ENCODE assay signal across 10 mouse cellular contexts in genomic region chr11:69656065-69656455, GRCm38 (mm10). TPM values are rescaled to one million over a fixed set of nuclear protein-coding genes. Genes with fewer than 3 reads are reported as not detected.
DNase-seq lines count a peak whose midpoint lies in the region; ATAC-seq and TF ChIP-seq lines count a peak whose summit lies in the region.
"Had no signal": no experiment of that assay in that cellular context is flagged by ENCODE, and none has a peak within 500 bp of the region (broad histone marks: within the 10 kb centered on the region; RNA-seq: fewer than 3 reads in every experiment).

No protein-coding gene starts in this region.

- H3K4me1 ChIP-seq in heart, postnatal 0 days (ENCODE audit: control insufficient read depth, insufficient read depth), result no peaks in the 10 kb centered on the region
- peaks cover 32% of the 10 kb centered on the region for H3K4me1 ChIP-seq in heart, embryonic 12.5 days (replicated peaks)
- peaks cover 28% of the 10 kb centered on the region for H3K4me1 ChIP-seq in neural tube, embryonic 13.5 days (replicated peaks)
- peaks cover 24% of the 10 kb centered on the region for H3K4me1 ChIP-seq in limb, embryonic 13.5 days

- H3K36me3 ChIP-seq in heart, postnatal 0 days (replicated peaks; ENCODE audit: control insufficient read depth, insufficient read depth, low read length), result peaks cover 60% of the 10 kb centered on the region
- H3K36me3 ChIP-seq in heart, embryonic 12.5 days, result peaks cover 61% of the 10 kb centered on the region
- peaks cover 84% of the 10 kb centered on the region for H3K36me3 ChIP-seq in neural tube, embryonic 13.5 days
- peaks cover 75% of the 10 kb centered on the region for H3K36me3 ChIP-seq in limb, embryonic 13.5 days

- H3K4me3 ChIP-seq in heart, postnatal 0 days (ENCODE audit: low read depth, low read length), result no peak overlapping the region
- no peak overlapping the region for H3K4me3 ChIP-seq in heart, embryonic 12.5 days
- 0 out of 2 replicates have a peak overlapping the region, but pooled peaks have one; percentile 1 for H3K4me3 ChIP-seq in neural tube, embryonic 13.5 days
- H3K4me3 ChIP-seq in limb, embryonic 13.5 days, result no peak overlapping the region

- 66% methylated on average over 5 of the region's 5 CpGs for WGBS in heart, postnatal 0 days
- 81% methylated on average over 5 of the region's 5 CpGs for WGBS in heart, embryonic 12.5 days
- WGBS in neural tube, embryonic 13.5 days, result 75% methylated on average over 5 of the region's 5 CpGs
- 79% methylated on average over 5 of the region's 5 CpGs for WGBS in limb, embryonic 13.5 days

- ATAC-seq in heart, postnatal 0 days (ENCODE audit: insufficient read depth, low read depth), result 0 out of 2 replicates have a peak, but pooled peaks have one; percentile 4
- ATAC-seq in heart, embryonic 12.5 days (ENCODE audit: insufficient number of reproducible peaks, low FRiP score), result no peak
- no peak for ATAC-seq in neural tube, embryonic 13.5 days (ENCODE audit: low read depth)
- no peak for ATAC-seq in limb, embryonic 13.5 days (ENCODE audit: low FRiP score, low read depth)
- ATAC-seq: CD4-positive, CD25-positive, alpha-beta regulatory T cell, adult 4 months had no signal

- no peak overlapping the region for H3K9ac ChIP-seq in heart, postnatal 0 days (replicated peaks; ENCODE audit: low read depth, low read length)
- H3K9ac ChIP-seq in heart, embryonic 12.5 days, result no peak overlapping the region
- peak overlapping the region; percentile 52; the same call in 1 of the 2 replicates for H3K9ac ChIP-seq in neural tube, embryonic 13.5 days
- peak overlapping the region; percentile 31; the same call in 1 of the 2 replicates for H3K9ac ChIP-seq in limb, embryonic 13.5 days

- H3K27ac ChIP-seq in heart, postnatal 0 days (ENCODE audit: low read depth), result no peak overlapping the region
- H3K27ac ChIP-seq in heart, embryonic 12.5 days (ENCODE audit: poor library complexity, severe bottlenecking), result no peak overlapping the region
- 0 out of 2 replicates have a peak overlapping the region, but pooled peaks have one; percentile 23 for H3K27ac ChIP-seq in neural tube, embryonic 13.5 days (replicated peaks)
- no peak overlapping the region; the same call in 1 of the 2 replicates for H3K27ac ChIP-seq in limb, embryonic 13.5 days

- TF ChIP-seq CTCF in heart, postnatal 0 days (IDR thresholded peaks at IDR 0.05; ENCODE audit: low read depth), result no peak

- TF ChIP-seq EP300 in heart, postnatal 0 days (IDR thresholded peaks at IDR 0.05; ENCODE audit: low read depth), result no peak

- H3K4me2 ChIP-seq in heart, postnatal 0 days (ENCODE audit: low read depth, low read length), result no peak overlapping the region
- no peak overlapping the region for H3K4me2 ChIP-seq in heart, embryonic 12.5 days
- no peak overlapping the region for H3K4me2 ChIP-seq in neural tube, embryonic 13.5 days
- H3K4me2 ChIP-seq in limb, embryonic 13.5 days (replicated peaks), result peak overlapping the region; percentile 19; the same call in 1 of the 2 replicates

- no peak for DNase-seq in heart, postnatal 0 days (ENCODE audit: low spot score)
- no peak for DNase-seq in neural tube, embryonic 10.5 days (ENCODE audit: extremely low spot score, low spot score)
- no peak for DNase-seq in Muller cell, postnatal 12 days (ENCODE audit: inconsistent ontology term)
- no peak for DNase-seq in left cerebral cortex, postnatal 25 days (ENCODE audit: low spot score in 2 of 2)

- H3K9me3 ChIP-seq in heart, postnatal 0 days (replicated peaks; ENCODE audit: control insufficient read depth, low read length), result no peaks in the 10 kb centered on the region
- no peaks in the 10 kb centered on the region for H3K9me3 ChIP-seq in heart, embryonic 12.5 days (replicated peaks)
- H3K9me3 ChIP-seq in neural tube, embryonic 13.5 days, result no peaks in the 10 kb centered on the region
- H3K9me3 ChIP-seq in limb, embryonic 13.5 days, result no peaks in the 10 kb centered on the region

- H3K27me3 ChIP-seq in heart, postnatal 0 days (ENCODE audit: control insufficient read depth, insufficient read depth, low read length), result no peaks in the 10 kb centered on the region
- H3K27me3 ChIP-seq in heart, embryonic 12.5 days (replicated peaks), result no peaks in the 10 kb centered on the region
- no peaks in the 10 kb centered on the region for H3K27me3 ChIP-seq in neural tube, embryonic 13.5 days
- H3K27me3 ChIP-seq in limb, embryonic 13.5 days, result no peaks in the 10 kb centered on the region

- intact Hi-C loops in left cerebral cortex, postnatal 25 days (cut with DNase I), result no loop called here

RNA-seq across cellular contexts. Expression of gene Sox15, which starts 0.9 kb away (rescaled TPM):
- total RNA-seq in heart, postnatal 0 days (2014; rRNA removed; ENCODE audit: low replicate concordance), result not detected in 2 replicates
- polyA plus RNA-seq in heart, postnatal 0 days (2015; fragmentation: Nextera tagmentation; extraction: Ambion mirVana), result not detected in 2 replicates
- polyA plus RNA-seq in heart, embryonic 12.5 days (2016; fragmentation: Nextera tagmentation; extraction: Ambion mirVana), result not detected in 2 replicates
- polyA plus RNA-seq in neural tube, embryonic 13.5 days (2015; fragmentation: Nextera tagmentation; extraction: Ambion mirVana), result not detected in 2 replicates
- polyA plus RNA-seq in limb, embryonic 13.5 days (2015; fragmentation: Nextera tagmentation; extraction: Ambion mirVana), result 0.57 and 0.69 TPM in 2 replicates
- total RNA-seq in left cerebral cortex, postnatal 25 days (2021), result not detected
- total RNA-seq: liver, adult 2 months had no signal
- polyA plus RNA-seq: cerebellum, adult 2 months had no signal

RNA-seq across cellular contexts. Expression of gene Mpdu1, which starts 6.4 kb away (rescaled TPM):
- 123 and 137 TPM in 2 replicates for total RNA-seq in heart, postnatal 0 days (2014; rRNA removed; ENCODE audit: low replicate concordance)
- 30.0 and 33.0 TPM in 2 replicates for polyA plus RNA-seq in heart, postnatal 0 days (2015; fragmentation: Nextera tagmentation; extraction: Ambion mirVana)
- polyA plus RNA-seq in heart, embryonic 12.5 days (2016; fragmentation: Nextera tagmentation; extraction: Ambion mirVana), result 48.6 and 53.8 TPM in 2 replicates
- polyA plus RNA-seq in neural tube, embryonic 13.5 days (2015; fragmentation: Nextera tagmentation; extraction: Ambion mirVana), result 83.2 and 92.1 TPM in 2 replicates
- polyA plus RNA-seq in limb, embryonic 13.5 days (2015; fragmentation: Nextera tagmentation; extraction: Ambion mirVana), result 59.3 and 66.8 TPM in 2 replicates
- 10 to 100 TPM; 59.1 to 59.7 TPM for total RNA-seq in left cerebral cortex, postnatal 25 days (2021)

RNA-seq across cellular contexts. Expression of gene Cd68, which starts 9.9 kb away (rescaled TPM):
- total RNA-seq in heart, postnatal 0 days (2014; rRNA removed; ENCODE audit: low replicate concordance), result 2.6 and 6.9 TPM in 2 replicates
- 6.1 and 8.5 TPM in 2 replicates for polyA plus RNA-seq in heart, postnatal 0 days (2015; fragmentation: Nextera tagmentation; extraction: Ambion mirVana)
- 4.3 and 5.2 TPM in 2 replicates for polyA plus RNA-seq in heart, embryonic 12.5 days (2016; fragmentation: Nextera tagmentation; extraction: Ambion mirVana)
- polyA plus RNA-seq in neural tube, embryonic 13.5 days (2015; fragmentation: Nextera tagmentation; extraction: Ambion mirVana), result 9.8 and 11.3 TPM in 2 replicates
- polyA plus RNA-seq in limb, embryonic 13.5 days (2015; fragmentation: Nextera tagmentation; extraction: Ambion mirVana), result 12.0 and 14.8 TPM in 2 replicates
- 10 to 100 TPM; 17.5 to 19.6 TPM for total RNA-seq in left cerebral cortex, postnatal 25 days (2021)

RNA-seq across cellular contexts. Expression of gene Eif4a1, which starts 16.2 kb away (rescaled TPM):
- total RNA-seq in heart, postnatal 0 days (2014; rRNA removed; ENCODE audit: low replicate concordance), result 573 and 656 TPM in 2 replicates
- polyA plus RNA-seq in heart, postnatal 0 days (2015; fragmentation: Nextera tagmentation; extraction: Ambion mirVana), result 261 and 289 TPM in 2 replicates
- 404 and 420 TPM in 2 replicates for polyA plus RNA-seq in heart, embryonic 12.5 days (2016; fragmentation: Nextera tagmentation; extraction: Ambion mirVana)
- polyA plus RNA-seq in neural tube, embryonic 13.5 days (2015; fragmentation: Nextera tagmentation; extraction: Ambion mirVana), result 525 and 528 TPM in 2 replicates
- 560 and 570 TPM in 2 replicates for polyA plus RNA-seq in limb, embryonic 13.5 days (2015; fragmentation: Nextera tagmentation; extraction: Ambion mirVana)
- total RNA-seq in left cerebral cortex, postnatal 25 days (2021), result 100 to 1,000 TPM; 323 to 328 TPM

RNA-seq across cellular contexts. Expression of gene Fxr2, which starts 23.3 kb away (rescaled TPM):
- 64.7 and 102 TPM in 2 replicates for total RNA-seq in heart, postnatal 0 days (2014; rRNA removed; ENCODE audit: low replicate concordance)
- 15.8 and 17.7 TPM in 2 replicates for polyA plus RNA-seq in heart, postnatal 0 days (2015; fragmentation: Nextera tagmentation; extraction: Ambion mirVana)
- 37.1 and 40.1 TPM in 2 replicates for polyA plus RNA-seq in heart, embryonic 12.5 days (2016; fragmentation: Nextera tagmentation; extraction: Ambion mirVana)
- 45.3 and 55.1 TPM in 2 replicates for polyA plus RNA-seq in neural tube, embryonic 13.5 days (2015; fragmentation: Nextera tagmentation; extraction: Ambion mirVana)
- 37.3 and 38.0 TPM in 2 replicates for polyA plus RNA-seq in limb, embryonic 13.5 days (2015; fragmentation: Nextera tagmentation; extraction: Ambion mirVana)
- total RNA-seq in left cerebral cortex, postnatal 25 days (2021), result 100 to 1,000 TPM; 122 to 133 TPM

Comparison
In these comparisons a context has a peak if more than half of its experiments do, and no peak if none do; other contexts are left out.
1. H3K9ac ChIP-seq: peak in neural tube, embryonic 13.5 days (single experiment) and limb, embryonic 13.5 days (single experiment); none in heart, postnatal 0 days (single experiment) and heart, embryonic 12.5 days (single experiment).